Mouse (Mus musculus) embryonic facial prominence, embryonic 15.5 days (tissue): ENCODE measurements around the gene Prr15l. TPM values are rescaled to one million over a fixed set of nuclear protein-coding genes. Genes with fewer than 3 reads are reported as not detected.

Experiments used
- ATAC-seq: fragments of 200-750 bp; cut with Nextera tagmentation; 2 replicates; pipeline ENCODE4 v1.8.0; 2017; ENCODE audit warnings: low read depth, moderate TSS enrichment; ENCODE audit not compliant: insufficient number of reproducible peaks, low FRiP score, low TSS enrichment
- H3K27ac ChIP-seq: fragments of 300-500 bp; sonication (generic); replicated peaks from 2 replicates; pipeline ENCODE4 v1.5.1; 2015; ENCODE audit warnings: mild to moderate bottlenecking, inconsistent platforms
- H3K27me3 ChIP-seq: fragments of 300-500 bp; sonication (generic); 2 replicates; pipeline ENCODE4 v1.6.1; 2015; ENCODE audit warnings: inconsistent platforms
- H3K36me3 ChIP-seq: fragments of 300-500 bp; sonication (generic); 2 replicates; pipeline ENCODE4 v1.6.1; 2015; ENCODE audit warnings: mild to moderate bottlenecking, inconsistent platforms
- H3K4me1 ChIP-seq: fragments of 300-500 bp; sonication (generic); 2 replicates; pipeline ENCODE4 v1.6.1; 2015; ENCODE audit warnings: inconsistent platforms
- H3K4me2 ChIP-seq: fragments of 300-500 bp; sonication (generic); replicated peaks from 2 replicates; pipeline ENCODE4 v1.6.1; 2015; ENCODE audit warnings: mild to moderate bottlenecking, inconsistent platforms
- H3K4me3 ChIP-seq: fragments of 300-500 bp; sonication (generic); replicated peaks from 2 replicates; pipeline ENCODE4 v1.5.1; 2015; ENCODE audit warnings: mild to moderate bottlenecking, inconsistent platforms
- H3K9ac ChIP-seq: fragments of 300-500 bp; sonication (generic); 2 replicates; pipeline ENCODE4 v1.6.1; 2015; ENCODE audit warnings: inconsistent platforms
- H3K9me3 ChIP-seq: fragments of 300-500 bp; sonication (generic); replicated peaks from 2 replicates; pipeline ENCODE4 v1.6.1; 2016; ENCODE audit warnings: inconsistent platforms
- WGBS: fragments of 180-500 bp; shearing (Covaris S2); methylation state at CpG from one replicate; pipeline ENCODE4 v1.1.7; 2015; 5-methylcytosine and 5-hydroxymethylcytosine counted together
- polyA plus RNA-seq: library from polyadenylated mRNA; unstranded; fragments of >200 nt; fragmentation: Nextera tagmentation; extraction: Ambion mirVana; gene quantifications from 2 replicates; pipeline ENCODE4 v1.2.1, GENCODE M21; 2015

Gene Prr15l
- polyA plus RNA-seq, 1 experiment from 2014 or later: 6.1 TPM

GRCm38 (mm10) chr11:96901332-96901731 is 26.6 kb upstream of the Prr15l start:
- Histone ChIP-seq H3K4me2 (no peak overlapping the region), H3K4me1 (peaks cover 15% of the 10 kb centered on the region; the same call in 1 of the 2 replicates), H3K9me3 (no peaks in the 10 kb centered on the region), H3K27me3 (no peaks in the 10 kb centered on the region), H3K27ac (no peak overlapping the region), H3K9ac (no peak overlapping the region), H3K36me3 (no peaks in the 10 kb centered on the region), H3K4me3 (no peak overlapping the region)
- no peak for ATAC-seq
- WGBS: 68% methylated on average over 9 of the region's 9 CpGs

DNA sequence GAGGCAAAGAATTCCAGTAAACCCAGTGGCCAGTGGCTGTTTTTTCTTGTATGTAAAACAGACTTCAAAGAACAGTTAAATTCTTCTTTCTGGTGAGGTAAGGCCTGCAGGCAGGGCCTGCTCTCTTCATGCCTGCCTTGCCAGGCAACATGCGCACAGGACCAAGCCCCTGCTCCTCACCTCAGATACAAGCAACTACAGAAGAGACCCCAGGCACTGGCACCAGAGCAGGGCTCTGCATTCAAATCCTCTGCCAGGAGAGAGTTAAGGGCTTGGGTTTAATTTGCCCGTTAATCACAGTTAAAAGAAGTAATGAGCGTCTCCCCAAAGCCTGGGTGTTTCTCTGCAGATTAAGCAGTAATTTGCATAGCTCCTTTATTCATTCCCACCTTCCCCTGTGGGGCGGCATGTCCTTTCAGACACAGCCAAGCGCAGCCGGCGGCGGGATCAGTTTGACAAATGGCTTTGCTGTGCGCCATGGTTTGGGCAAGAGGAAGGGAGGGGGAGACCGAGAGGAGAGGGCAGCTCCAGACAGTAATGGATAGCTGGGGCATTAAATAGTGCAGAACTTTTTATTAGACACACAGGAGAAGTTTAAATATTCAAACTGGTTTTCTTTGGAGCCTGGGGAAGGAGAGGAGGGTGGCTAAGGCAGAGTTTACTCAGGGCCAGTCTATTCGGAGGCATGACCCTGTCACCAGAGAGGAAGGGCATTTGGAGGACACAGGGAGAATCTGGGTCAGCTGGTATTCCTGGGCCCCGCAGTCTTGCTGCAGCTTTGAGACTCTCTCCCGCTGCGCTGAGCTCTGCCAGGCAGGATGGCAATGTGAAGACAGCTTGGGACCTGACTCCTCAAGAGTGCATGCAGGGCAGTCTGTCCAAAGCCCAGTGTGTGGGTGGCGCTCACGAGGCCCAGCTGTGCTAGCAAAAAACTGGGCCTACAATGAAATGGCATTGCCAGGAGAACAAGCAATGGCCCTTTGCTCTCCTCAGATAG is 25.0 kb upstream of the Prr15l start:
- Histone ChIP-seq H3K9ac (no peak overlapping the region), H3K27ac (no peak overlapping the region), H3K9me3 (no peaks in the 10 kb centered on the region), H3K36me3 (peaks cover 11% of the 10 kb centered on the region), H3K4me3 (no peak overlapping the region), H3K4me1 (peaks cover 15% of the 10 kb centered on the region; the same call in 1 of the 2 replicates), H3K4me2 (no peak overlapping the region), H3K27me3 (no peaks in the 10 kb centered on the region)
- ATAC-seq: no peak
- WGBS: 30% methylated on average over 16 of the region's 16 CpGs

DNA sequence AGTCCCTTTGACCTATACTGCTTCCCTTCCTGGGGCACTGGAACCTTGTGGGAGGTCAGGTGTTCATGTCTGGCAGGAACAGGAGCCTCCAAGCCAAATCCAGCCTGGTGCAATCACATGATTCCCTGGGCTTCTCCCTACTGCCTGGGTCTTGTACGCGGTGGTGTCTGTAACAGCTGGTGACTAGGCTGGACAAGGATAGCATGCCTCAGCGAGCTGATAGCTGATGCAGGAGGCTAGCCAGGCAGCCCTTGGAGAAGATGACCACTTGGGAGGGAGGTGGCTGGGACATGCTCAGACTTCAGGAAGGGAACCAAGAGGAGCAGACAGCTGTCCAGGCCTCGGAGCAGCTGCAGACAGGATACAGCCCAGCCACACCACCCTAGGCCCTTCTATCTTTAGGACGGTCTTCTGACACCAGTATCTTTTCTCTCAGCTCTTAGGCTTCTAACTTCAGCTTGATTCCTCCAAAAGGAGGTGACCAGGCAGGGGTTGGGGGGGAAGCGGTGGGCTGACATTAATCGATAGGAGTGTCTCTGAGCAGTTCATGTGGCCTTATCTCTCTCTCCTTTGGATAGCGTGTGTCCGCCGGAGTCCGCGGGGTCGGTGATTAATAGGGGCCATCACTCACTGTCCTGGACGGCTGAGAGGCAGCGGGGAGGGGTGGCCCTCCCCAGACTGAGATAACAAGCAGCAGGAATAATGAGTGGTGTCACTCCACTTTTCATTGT is 21.3 kb upstream of the Prr15l start:
- no peak overlapping the region for H3K9ac ChIP-seq
- no peak for ATAC-seq
- H3K4me2 ChIP-seq: no peak overlapping the region
- no peak overlapping the region for H3K4me3 ChIP-seq
- 78% methylated on average over 15 of the region's 15 CpGs for WGBS
- H3K27me3 ChIP-seq: no peaks in the 10 kb centered on the region
- H3K4me1 ChIP-seq: 0 out of 2 replicates have a peak, but pooled peaks cover 10% of the 10 kb centered on the region
- no peaks in the 10 kb centered on the region for H3K9me3 ChIP-seq
- no peak overlapping the region; the same call in 1 of the 2 replicates for H3K27ac ChIP-seq
- peaks cover 37% of the 10 kb centered on the region for H3K36me3 ChIP-seq

- Histone ChIP-seq H3K4me3 (no peak overlapping the region), H3K36me3 (peaks cover 54% of the 10 kb centered on the region), H3K4me2 (no peak overlapping the region), H3K4me1 (0 out of 2 replicates have a peak, but pooled peaks cover under 1% of the 10 kb centered on the region), H3K27ac (no peak overlapping the region), H3K27me3 (no peaks in the 10 kb centered on the region), H3K9me3 (no peaks in the 10 kb centered on the region), H3K9ac (no peak overlapping the region)
- no peak for ATAC-seq
- 88% methylated on average over 12 of the region's 12 CpGs for WGBS
Observed at GRCm38 (mm10) chr11:96908594-96908993, 19.3 kb upstream of the Prr15l start.

GRCm38 (mm10) chr11:96910003-96910402 is 17.9 kb upstream of the Prr15l start:
- no peak overlapping the region for H3K4me3 ChIP-seq
- peak; percentile 66; the same call in 1 of the 2 replicates for ATAC-seq
- peaks cover 4% of the 10 kb centered on the region for H3K4me1 ChIP-seq
- no peak overlapping the region for H3K4me2 ChIP-seq
- no peak overlapping the region for H3K9ac ChIP-seq
- H3K9me3 ChIP-seq: no peaks in the 10 kb centered on the region
- 18% methylated on average over 7 of the region's 7 CpGs for whole genome bisulfite sequencing
- peaks cover 54% of the 10 kb centered on the region for H3K36me3 ChIP-seq
- no peak overlapping the region for H3K27ac ChIP-seq
- H3K27me3 ChIP-seq: no peaks in the 10 kb centered on the region

- H3K9ac ChIP-seq: no peak overlapping the region
- peaks cover 46% of the 10 kb centered on the region for H3K36me3 ChIP-seq
- 78% methylated on average over 11 of the region's 11 CpGs for WGBS
- H3K27ac ChIP-seq: no peak overlapping the region
- no peak for ATAC-seq
- peaks cover 15% of the 10 kb centered on the region for H3K4me1 ChIP-seq
- H3K4me2 ChIP-seq: no peak overlapping the region
- H3K4me3 ChIP-seq: no peak overlapping the region
- no peaks in the 10 kb centered on the region for H3K27me3 ChIP-seq
- no peaks in the 10 kb centered on the region for H3K9me3 ChIP-seq
Observed at GRCm38 (mm10) chr11:96912682-96913081, 15.2 kb upstream of the Prr15l start.

DNA sequence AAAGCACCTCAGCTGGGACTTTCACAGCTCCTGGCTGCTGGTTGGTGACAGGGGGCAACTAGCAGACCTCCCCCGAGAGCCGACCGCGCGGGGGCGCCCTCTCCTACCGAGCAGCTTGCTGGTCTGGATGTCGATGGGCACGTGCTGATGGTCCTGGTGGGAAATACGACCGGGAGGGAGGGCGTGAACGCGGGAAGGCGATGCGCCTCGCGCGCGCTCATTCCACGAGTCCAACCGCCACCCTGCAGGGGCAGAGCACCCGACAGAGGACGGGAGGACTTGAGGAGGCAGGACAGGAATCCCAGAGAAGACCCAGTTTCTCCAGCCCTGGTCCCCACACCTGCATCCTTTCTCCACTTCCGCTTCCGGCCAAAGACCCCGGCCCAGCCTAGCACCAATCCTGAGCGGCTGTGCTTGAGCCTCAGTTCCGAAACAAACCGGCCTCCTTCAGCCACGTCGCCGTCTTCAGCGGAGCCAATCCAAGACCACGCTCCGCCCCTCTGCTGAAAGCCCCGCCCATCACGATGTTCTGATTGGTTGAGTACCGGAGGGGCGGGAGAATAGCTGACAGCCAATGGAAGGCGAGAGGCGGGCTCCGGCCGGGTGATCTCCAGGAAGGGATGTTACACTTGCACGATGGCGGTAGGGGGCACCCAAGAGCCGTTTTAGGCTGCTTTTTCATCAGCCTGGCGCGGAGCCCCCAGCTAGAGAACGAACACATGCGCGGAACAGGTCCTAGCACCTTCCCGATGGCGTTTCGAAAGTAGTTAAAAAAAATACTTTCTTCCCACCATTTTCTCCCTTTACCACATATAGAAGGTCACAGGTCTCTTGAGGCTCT is 11.6 kb upstream of the Prr15l start, which contains the start of gene Cdk5rap3:
Cdk5rap3 (minus strand) TSS at position 453 of the 841 bp plus-strand sequence.
- under 1% methylated on average over 55 of the region's 55 CpGs for WGBS
- Histone ChIP-seq H3K36me3 (peaks cover 21% of the 10 kb centered on the region), H3K4me3 (peak within 1 kb of the TSS; percentile 84), H3K9me3 (no peaks in the 10 kb centered on the region), H3K4me1 (peaks cover 15% of the 10 kb centered on the region), H3K4me2 (peak within 1 kb of the TSS; percentile 91), H3K27me3 (no peaks in the 10 kb centered on the region), H3K9ac (peak within 1 kb of the TSS; percentile 66), H3K27ac (peak within 1 kb of the TSS; percentile 88)
- ATAC-seq: peak; percentile 97

- H3K9ac ChIP-seq: no peak overlapping the region
- no peaks in the 10 kb centered on the region for H3K9me3 ChIP-seq
- H3K36me3 ChIP-seq: peaks cover 14% of the 10 kb centered on the region; the same call in 1 of the 2 replicates
- ATAC-seq: no peak
- peaks cover 15% of the 10 kb centered on the region for H3K4me1 ChIP-seq
- H3K27ac ChIP-seq: peak overlapping the region; percentile 49; the same call in 1 of the 2 replicates
- no peaks in the 10 kb centered on the region for H3K27me3 ChIP-seq
- 29% methylated on average over 13 of the region's 13 CpGs for WGBS
- H3K4me2 ChIP-seq: peak overlapping the region; percentile 91
- H3K4me3 ChIP-seq: peak overlapping the region; percentile 84
Observed at GRCm38 (mm10) chr11:96916885-96917396, 11.0 kb upstream of the Prr15l start.

GRCm38 (mm10) chr11:96917415-96917814 is 10.5 kb upstream of the Prr15l start:
- WGBS: 94% methylated on average over 6 of the region's 6 CpGs
- no peak overlapping the region for H3K27ac ChIP-seq
- no peak overlapping the region for H3K9ac ChIP-seq
- no peak overlapping the region for H3K4me2 ChIP-seq
- no peak for ATAC-seq
- 0 out of 2 replicates have a peak, but pooled peaks cover 9% of the 10 kb centered on the region for H3K36me3 ChIP-seq
- no peaks in the 10 kb centered on the region for H3K27me3 ChIP-seq
- no peak overlapping the region for H3K4me3 ChIP-seq
- no peaks in the 10 kb centered on the region for H3K9me3 ChIP-seq
- peaks cover 15% of the 10 kb centered on the region for H3K4me1 ChIP-seq

GRCm38 (mm10) chr11:96919003-96919402 is 8.9 kb upstream of the Prr15l start:
- Histone ChIP-seq H3K9me3 (no peaks in the 10 kb centered on the region), H3K4me1 (peaks cover 15% of the 10 kb centered on the region), H3K27ac (no peak overlapping the region), H3K4me3 (no peak overlapping the region), H3K4me2 (no peak overlapping the region), H3K9ac (no peak overlapping the region), H3K27me3 (no peaks in the 10 kb centered on the region), H3K36me3 (no peaks in the 10 kb centered on the region)
- ATAC-seq: no peak
- WGBS: 47% methylated on average over 6 of the region's 6 CpGs
